Mouse (Mus musculus) kidney, adult 18-20 months (tissue): ENCODE results near the gene Hs3st6.
A peak's percentile ranks its signal among the peaks of the same experiment; 100 is the strongest.
"Not testable (repeated sequence)": the region's sequence is repeated elsewhere in the genome, so short reads cannot be mapped to it uniquely, and the experiment has no call there.

ENCODE experiments used
- DNase-seq: peaks from one replicate; pipeline ENCODE4 v3.0.0; 2021

Hs3st6 gene

DNA sequence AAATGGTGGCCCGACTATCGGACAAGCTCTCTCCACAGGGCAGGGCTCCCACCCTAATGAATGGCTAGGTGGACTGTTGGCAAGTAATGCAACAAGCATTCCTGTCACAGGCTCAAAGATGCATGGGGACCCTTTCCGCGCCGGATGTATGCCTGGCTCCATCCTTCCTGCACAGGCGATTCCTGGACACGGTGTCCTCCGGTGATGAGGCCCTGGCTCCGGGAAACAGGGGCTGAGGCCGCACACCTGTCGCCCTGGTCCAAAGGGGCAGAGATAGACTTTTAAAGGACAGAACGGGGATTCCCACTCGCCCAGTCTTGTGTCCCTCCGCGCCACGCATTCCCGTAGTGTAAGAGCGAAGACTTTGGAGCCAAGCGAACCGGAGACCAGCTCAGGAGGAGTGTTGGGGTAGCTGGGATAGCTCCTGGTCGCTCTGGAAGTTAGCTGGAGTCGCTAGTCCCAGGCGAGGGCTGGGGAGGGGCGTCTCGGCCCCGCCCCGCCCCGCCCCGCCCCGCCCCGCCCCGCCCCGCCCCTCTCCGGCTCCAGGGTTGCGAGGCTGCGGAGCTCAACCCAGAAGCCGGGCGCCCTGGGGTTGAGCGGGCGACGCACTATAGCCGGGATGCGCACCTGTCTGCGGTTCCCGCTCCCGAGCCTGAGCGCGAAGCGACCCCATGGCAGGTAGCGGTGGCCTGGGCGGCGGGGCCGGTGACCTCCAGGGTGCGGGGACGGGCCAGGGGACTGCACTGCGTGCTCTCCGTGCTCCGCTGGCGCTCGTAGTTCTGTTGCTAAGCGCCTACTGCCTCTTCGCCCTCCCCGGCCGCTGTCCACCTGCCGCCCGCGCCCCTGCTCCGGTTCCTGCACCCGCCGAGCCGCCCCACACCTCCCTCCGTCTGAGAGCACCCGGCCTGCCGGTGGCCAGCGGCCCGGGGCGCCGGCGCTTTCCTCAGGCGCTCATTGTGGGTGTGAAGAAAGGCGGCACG lies at the start of gene Hs3st6:
Gene Hs3st6, plus strand, starts transcription at position 574 of the 980 bp plus-strand sequence.
- DNase-seq = peak; percentile 71

- DNase-seq = no peak
Observed at GRCm38 (mm10) chr17:24705821-24706220, 47.0 kb upstream of the Hs3st6 start.

DNA sequence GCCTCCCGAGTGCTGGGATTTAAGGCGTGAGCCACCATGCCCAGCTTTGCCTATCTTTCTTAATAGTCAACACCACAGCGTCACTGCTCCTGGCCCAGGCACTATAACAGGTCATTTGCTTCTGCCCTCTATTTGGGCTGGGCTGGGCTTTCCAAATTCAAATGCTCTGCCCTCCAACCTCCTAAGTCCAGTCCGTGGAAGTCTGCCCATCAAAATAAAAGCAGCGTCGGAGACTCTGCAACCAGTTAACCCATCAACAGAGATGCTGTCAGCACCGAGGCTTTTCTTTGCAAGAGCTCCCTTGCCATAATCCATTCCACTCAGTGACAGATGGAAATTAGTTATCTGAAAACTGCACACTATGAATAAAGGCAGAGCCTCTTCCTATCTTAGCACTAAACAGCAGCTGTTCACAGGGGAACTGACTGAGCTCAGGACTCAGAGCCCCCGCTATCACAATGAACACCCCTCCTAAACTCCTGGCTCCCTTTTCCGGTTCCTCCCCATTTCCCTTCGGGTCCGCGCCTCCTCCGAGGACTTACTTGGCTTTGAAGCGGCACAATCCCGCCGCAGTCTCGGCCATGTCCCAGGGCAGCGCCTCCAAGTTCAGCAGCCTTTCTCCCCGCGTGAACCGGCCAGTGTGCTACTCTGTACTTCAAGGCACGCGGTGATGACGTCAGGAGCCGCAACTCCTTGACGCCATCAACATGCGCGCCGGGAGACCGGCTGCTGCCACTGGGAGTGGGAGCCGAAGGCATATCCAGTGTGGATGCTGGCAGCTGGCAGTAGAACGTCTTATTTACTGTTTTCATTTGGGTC lies 45.6 kb upstream of the Hs3st6 start, which contains the start of gene Tbl3:
Gene Tbl3, minus strand, starts transcription at position 679 of the 819 bp plus-strand sequence.
- DNase-seq = peak; percentile 97

DNA sequence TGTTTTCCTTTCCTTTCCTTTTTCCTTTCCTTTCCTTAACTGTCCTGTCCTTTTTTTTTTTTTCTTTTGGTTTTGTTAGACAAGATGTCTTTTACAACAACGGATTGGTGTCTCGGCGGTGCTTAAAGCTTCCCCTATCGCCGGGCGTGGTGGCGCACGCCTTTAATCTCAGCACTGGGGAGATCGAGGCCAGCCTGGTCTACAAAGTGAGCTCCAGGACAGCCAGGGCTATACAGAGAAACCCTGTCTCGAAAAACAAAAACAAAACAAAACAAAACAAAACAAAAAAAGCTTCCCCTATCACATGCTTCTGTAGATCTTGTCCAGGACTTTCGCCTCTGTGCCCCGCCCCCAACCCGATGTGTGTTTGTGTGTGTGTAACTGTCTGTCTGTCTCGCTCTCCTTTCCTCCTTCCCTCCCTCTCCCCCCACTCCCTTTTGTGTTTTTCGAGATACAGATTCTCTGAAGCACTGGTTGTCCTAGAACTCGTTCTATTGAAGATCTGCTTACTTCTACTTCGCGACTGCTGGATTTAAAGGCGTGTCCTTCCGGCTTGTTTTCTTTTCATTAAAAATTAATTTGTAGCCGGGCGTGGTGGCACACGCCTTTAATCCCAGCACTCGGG lies 44.9 kb upstream of the Hs3st6 start:
- DNase-seq = no peak

DNA sequence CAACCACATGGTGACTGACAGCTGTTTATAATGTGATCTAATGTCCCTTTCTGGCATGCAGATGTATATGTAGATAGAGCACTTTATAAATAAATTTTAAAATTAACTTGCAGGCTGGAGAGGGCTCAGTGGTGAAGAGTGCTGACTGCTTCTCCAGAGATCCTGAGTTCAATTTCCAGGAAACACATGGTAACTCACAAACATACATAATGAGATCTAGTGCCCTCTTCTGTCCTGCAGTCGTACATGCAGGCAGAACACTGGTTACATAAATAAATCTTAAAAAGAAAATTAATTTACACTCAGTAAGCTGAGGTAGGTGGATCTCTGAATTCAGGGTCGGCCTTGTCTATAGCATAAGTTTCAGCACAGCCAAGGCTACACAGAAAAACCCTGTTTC lies 44.1 kb upstream of the Hs3st6 start:
- no peak for DNase-seq

DNA sequence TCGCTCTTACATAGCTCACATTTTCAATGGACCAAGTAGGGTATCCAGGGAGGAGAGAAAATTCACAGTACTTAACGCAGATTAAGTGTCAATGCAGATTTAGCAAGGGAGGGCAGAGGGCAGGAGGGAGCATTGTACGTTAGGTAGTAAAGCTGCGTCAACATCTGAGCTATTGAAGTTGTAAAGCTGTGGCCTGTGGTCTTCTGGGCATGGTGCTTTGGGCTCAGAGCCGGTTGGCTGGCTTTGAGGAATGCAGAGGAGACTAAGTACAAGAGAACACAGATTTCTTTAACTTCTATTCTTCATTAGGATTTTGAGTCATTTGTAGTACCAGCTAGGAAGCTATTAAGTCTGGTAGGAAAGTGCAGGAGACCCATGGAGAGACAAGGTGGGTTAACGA lies 37.2 kb upstream of the Hs3st6 start:
- no peak for DNase-seq

DNA sequence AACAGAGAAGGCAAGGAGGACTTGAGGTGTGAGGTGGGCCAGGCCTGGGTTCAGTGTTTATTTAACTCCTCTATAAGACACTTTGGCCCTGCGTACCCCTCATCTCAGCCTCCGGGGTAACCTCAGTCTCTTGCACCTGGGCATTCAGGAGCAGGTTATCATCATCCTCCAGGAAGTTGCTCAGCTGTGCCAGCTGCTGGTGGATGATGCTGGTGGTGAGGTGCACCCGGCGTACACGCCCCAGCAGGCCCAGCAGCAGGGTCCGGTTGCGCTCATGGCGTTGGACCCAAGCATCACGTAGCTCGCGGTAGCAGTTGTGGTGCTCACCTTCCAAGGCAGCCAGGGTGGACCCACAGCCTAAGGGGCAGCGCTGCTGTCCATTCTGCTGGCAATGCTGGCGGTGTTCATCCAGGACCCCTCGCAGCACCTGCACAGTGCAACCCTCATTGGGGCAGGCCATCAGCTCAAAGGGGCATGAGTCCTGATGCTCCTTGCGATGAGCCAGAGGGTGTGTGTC lies 36.6 kb upstream of the Hs3st6 start:
- DNase-seq = no peak

DNA sequence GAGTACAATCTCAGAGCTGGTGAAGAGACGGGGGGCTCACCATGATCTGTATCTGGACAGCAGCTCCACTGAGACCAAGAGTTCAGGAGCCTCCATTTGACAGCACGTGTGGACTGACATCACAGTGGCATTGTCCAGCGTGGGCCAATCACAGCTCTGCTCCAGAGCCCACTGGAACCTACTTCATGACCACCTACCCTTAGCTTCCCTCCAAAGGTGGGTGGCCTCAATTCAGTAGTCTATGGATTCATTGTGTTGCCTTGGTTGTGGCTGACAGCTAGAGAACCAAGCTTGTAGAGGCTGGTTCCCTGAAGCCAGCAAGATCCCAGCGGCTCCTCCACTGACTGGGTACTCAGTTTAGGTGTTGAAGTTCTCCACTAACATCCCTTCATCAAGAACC lies 34.8 kb upstream of the Hs3st6 start, which contains the start of the genes Rnf151 and Rps2:
Gene Rnf151, minus strand, starts transcription at position 121 of the 400 bp plus-strand sequence.
Gene Rps2, plus strand, starts transcription at position 174 of the 400 bp plus-strand sequence.
- no peak for DNase-seq

GRCm38 (mm10) chr17:24718938-24719337 lies 33.9 kb upstream of the Hs3st6 start:
- not testable (repeated sequence) for DNase-seq

DNA sequence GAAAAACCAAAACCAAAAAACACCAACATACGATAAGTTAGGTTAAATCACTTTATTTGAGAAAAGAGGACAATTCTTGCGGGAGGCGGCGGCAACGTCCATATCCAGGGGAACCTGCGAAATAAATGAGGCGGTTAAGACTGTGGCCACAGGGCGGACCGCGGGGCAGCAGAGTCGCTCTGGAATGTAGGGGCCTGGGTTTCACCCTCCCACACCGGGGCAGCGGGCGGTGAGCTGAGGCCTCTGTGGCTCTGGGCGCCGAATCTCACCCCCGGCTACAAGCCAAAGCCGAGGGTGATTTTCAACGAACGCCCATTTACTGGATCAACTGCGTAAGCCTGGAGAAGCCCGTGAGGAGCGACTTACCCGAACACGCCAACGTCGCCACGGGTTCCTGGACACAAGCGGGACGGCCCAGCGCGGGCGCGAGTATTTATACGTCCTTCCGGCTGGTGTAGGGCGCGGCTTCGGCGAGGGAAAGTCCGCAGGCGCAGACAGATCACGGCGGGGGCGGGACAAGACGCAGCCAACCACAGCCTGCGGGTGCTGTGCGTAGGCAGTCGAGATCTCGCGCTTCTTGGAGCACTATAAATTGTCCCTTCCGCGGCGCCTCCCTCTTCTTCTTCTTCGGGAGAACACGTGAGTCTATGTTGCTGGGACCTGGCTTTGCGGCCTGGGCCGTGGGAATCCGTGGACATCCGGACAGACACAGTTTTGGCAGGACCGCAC lies 33.1 kb upstream of the Hs3st6 start:
- peak; percentile 98 for DNase-seq

GRCm38 (mm10) chr17:24720616-24721015 lies 32.2 kb upstream of the Hs3st6 start:
- DNase-seq = not testable (repeated sequence)

DNA sequence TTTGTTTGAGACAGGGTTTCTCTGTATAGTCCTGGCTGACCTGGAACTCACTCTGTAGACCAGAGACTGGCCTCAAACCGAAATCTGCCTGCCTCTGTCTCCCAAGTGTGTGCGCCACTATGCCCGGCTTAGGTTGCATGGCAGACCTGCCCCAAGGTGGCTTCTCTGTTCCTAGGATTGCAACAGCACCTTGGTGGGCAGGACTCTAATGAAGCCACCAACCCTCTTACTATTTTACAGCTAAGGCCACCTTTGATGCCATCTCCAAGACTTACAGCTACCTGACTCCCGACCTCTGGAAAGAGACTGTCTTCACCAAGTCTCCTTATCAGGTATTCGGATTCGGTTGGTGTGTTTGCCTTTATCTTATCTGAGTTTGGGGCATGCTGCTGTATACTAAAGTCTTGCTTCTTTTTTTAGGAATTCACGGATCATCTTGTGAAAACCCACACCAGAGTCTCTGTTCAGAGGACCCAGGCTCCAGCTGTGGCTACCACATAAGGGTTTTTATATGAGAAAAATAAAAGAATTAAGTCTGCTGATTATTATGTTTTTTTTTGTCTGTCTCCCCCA lies 31.3 kb upstream of the Hs3st6 start:
- DNase-seq = not testable (repeated sequence)

- DNase-seq = no peak
Observed at GRCm38 (mm10) chr17:24722220-24722924, 30.4 kb upstream of the Hs3st6 start.

DNA sequence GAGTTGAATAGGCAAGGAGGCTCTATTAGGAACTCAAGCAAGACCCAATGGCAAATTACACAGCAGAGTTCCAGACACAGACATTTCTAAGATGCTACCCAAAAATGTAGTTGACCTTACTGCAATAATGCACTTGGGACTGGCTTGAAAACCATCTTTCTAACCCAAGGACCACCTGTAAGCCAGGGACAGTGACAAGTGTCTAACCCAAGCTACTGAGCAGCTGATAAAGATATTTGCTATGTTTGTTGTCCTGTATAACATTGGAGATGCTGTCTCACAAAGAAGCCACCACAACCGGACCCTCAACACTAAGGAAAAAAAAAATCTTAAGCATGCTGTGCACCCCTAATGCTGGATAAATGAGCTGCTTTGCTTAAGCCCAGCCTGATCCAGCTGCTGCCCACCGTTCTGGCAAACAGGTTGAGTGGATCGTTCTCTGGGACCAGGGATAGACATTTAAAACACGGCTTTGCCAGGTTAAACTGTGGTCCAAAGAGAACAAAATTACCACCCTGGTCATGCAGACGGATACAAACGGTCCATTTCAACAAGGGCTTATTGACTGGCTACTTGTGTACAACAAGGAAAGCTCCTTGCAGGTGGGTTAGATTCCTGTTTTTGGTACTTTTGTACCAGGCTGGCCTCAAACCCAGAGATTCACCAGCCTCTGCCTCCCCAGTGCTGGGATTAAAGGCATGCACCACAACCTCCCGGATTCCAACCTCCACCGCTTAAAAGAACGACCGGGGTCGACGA lies 29.5 kb upstream of the Hs3st6 start:
- no peak for DNase-seq

- peak; percentile 47 for DNase-seq
Observed at GRCm38 (mm10) chr17:24723881-24724180, 29.0 kb upstream of the Hs3st6 start.

GRCm38 (mm10) chr17:24724184-24724583 lies 28.6 kb upstream of the Hs3st6 start, which contains the start of gene Ndufb10:
Gene Ndufb10 (minus strand): TSS chr17:24724478.
- peak; percentile 98 for DNase-seq

- DNase-seq = no peak
Observed at GRCm38 (mm10) chr17:24725637-24726390, 27.0 kb upstream of the Hs3st6 start.

GRCm38 (mm10) chr17:24727618-24728017 lies 25.2 kb upstream of the Hs3st6 start, which contains the start of gene Rpl3l:
Gene Rpl3l (plus strand): TSS chr17:24727820.
- DNase-seq = no peak

DNA sequence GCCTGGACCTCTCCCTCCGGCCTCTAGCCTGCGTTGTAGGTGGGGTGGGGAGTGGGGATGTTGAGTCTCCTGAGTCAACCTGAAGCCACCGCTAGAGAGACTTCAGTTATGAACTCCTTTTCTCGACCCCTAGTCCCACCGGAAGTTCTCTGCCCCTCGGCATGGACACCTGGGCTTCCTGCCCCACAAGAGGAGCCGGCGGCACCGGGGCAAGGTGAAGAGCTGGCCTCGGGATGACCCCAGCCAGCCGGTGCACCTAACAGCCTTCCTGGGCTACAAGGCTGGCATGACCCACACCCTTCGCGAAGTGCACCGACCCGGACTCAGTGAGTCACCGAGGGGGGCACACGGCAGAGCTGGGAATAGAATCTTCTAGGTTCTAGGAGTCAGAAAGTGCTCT lies 24.6 kb upstream of the Hs3st6 start:
- no peak for DNase-seq
